Mouse (Mus musculus): Measurements from ENCODE around the gene Pibf1. TPM values are rescaled to one million over a fixed set of nuclear protein-coding genes. Genes with fewer than 3 reads are reported as not detected.

Gene Pibf1
- polyA plus RNA-seq, 1 experiment from 2014 or later: 15.9 TPM

GRCm38 (mm10) chr14:99108762-99109161, 9.5 kb downstream of the Pibf1 start:
- ATAC-seq (ENCODE audit: insufficient number of reproducible peaks, low FRiP score, low TSS enrichment, low read depth): no peak
- no peak overlapping the region for H3K4me3 ChIP-seq
- no peaks in the 10 kb centered on the region for H3K4me1 ChIP-seq
- no peak overlapping the region for H3K9ac ChIP-seq
- H3K36me3 ChIP-seq: peaks cover 67% of the 10 kb centered on the region
- H3K4me2 ChIP-seq: no peak overlapping the region
- no peaks in the 10 kb centered on the region for H3K9me3 ChIP-seq
- no peak overlapping the region for H3K27ac ChIP-seq
- 86% methylated on average over 6 of the region's 6 CpGs for WGBS
- no peaks in the 10 kb centered on the region for H3K27me3 ChIP-seq

GRCm38 (mm10) chr14:99117576-99117975, 18.4 kb downstream of the Pibf1 start:
- no peak overlapping the region for H3K9ac ChIP-seq
- ATAC-seq (ENCODE audit: insufficient number of reproducible peaks, low FRiP score, low TSS enrichment, low read depth): no peak
- H3K36me3 ChIP-seq: peaks cover 34% of the 10 kb centered on the region
- 76% methylated on average over 4 of the region's 4 CpGs for WGBS
- H3K27me3 ChIP-seq: no peaks in the 10 kb centered on the region
- no peaks in the 10 kb centered on the region for H3K4me1 ChIP-seq
- H3K4me3 ChIP-seq: no peak overlapping the region
- H3K4me2 ChIP-seq: no peak overlapping the region
- H3K27ac ChIP-seq: no peak overlapping the region
- H3K9me3 ChIP-seq: no peaks in the 10 kb centered on the region

DNA sequence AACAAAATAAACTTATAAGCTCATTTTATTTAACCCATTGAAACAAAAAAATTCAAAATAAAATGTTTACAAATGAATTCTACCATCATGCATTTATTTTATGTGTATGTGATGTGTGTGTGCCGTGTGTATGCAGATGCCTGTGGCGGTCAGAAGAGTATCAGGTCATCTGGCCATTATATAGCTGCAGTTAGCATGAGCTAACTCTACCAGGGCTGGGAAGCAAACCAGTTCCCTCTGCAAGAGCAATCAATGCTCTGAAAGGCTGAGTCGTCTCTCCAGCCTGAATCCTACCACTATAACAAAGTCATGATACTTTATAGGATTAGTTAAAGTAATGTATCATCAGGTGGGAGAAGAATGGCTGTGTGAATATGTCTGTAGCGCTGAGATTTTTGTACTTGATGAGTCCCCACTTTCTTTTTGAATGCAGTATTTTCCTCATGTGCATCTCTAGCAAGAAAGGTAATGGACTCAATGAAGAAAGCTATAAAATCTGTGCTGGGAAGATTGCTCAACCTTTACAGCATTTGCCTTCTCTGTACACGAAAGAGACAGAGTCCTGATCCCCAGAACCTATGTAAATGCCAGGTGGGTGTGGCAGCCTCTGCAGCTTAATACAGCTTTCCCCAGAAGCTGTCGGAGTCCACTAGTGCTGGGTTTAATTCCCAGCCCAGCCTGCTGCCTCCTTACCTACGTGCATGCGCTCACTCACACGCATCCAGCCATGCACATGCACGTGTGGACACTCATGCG, 22.5 kb downstream of the Pibf1 start:
- H3K27me3 ChIP-seq: no peaks in the 10 kb centered on the region
- peaks cover 24% of the 10 kb centered on the region for H3K36me3 ChIP-seq
- H3K4me3 ChIP-seq: no peak overlapping the region
- ATAC-seq (ENCODE audit: insufficient number of reproducible peaks, low FRiP score, low TSS enrichment, low read depth): no peak
- H3K4me2 ChIP-seq: no peak overlapping the region
- H3K9me3 ChIP-seq: no peaks in the 10 kb centered on the region
- H3K9ac ChIP-seq: no peak overlapping the region
- 82% methylated on average over 11 of the region's 11 CpGs for WGBS
- no peak overlapping the region for H3K27ac ChIP-seq
- no peaks in the 10 kb centered on the region for H3K4me1 ChIP-seq

DNA sequence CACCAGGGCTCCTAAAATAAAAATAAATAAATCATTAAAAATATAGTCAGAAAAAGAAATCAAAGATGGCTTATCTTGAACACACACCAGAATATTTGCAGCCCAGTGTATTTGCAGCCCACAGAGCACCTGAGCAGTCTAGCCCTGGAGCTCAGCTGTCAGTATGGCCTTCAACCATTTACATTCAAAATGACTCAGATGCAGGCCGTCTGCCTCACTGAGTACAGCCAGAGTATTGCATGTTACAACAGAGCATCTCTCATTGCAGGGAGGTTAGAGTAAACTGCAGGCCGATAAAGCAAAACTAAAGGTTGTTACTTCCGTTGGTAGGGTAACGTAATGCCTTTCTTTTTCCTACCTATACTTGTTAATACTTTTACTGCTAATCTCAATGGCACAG, 24.9 kb downstream of the Pibf1 start:
- H3K36me3 ChIP-seq: peaks cover 19% of the 10 kb centered on the region
- 80% methylated on average over 4 of the region's 4 CpGs for WGBS
- no peaks in the 10 kb centered on the region for H3K4me1 ChIP-seq
- ATAC-seq (ENCODE audit: insufficient number of reproducible peaks, low FRiP score, low TSS enrichment, low read depth): no peak
- H3K4me3 ChIP-seq: no peak overlapping the region
- H3K9ac ChIP-seq: no peak overlapping the region
- H3K9me3 ChIP-seq: no peaks in the 10 kb centered on the region
- no peaks in the 10 kb centered on the region for H3K27me3 ChIP-seq
- H3K27ac ChIP-seq: no peak overlapping the region
- H3K4me2 ChIP-seq: no peak overlapping the region

DNA sequence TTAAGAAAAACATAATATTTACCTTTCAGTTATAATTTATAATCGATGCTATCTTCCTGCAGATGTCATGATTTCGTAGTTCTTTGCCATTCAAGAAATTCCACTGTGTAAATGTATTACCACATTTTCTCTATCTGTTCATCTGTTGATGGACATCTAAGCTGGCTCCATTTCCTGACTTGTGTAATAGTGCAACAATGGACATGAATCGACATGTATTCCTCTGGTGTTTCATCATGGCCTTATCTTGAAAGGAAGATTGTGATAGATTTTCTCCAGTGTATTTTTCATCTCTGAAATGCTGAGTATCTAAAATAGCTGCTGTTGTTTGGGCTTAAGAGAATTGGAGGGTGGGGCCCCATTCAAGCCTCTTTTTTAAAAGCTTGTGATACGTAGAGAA, 27.5 kb downstream of the Pibf1 start:
- Histone ChIP-seq H3K9me3 (no peaks in the 10 kb centered on the region), H3K36me3 (peaks cover 19% of the 10 kb centered on the region; the same call in 1 of the 2 replicates), H3K27me3 (no peaks in the 10 kb centered on the region), H3K9ac (no peak overlapping the region), H3K4me3 (no peak overlapping the region), H3K27ac (no peak overlapping the region), H3K4me2 (no peak overlapping the region), H3K4me1 (no peaks in the 10 kb centered on the region)
- 78% methylated on average over 4 of the region's 4 CpGs for WGBS
- no peak for ATAC-seq (ENCODE audit: insufficient number of reproducible peaks, low FRiP score, low TSS enrichment, low read depth)

GRCm38 (mm10) chr14:99127509-99127908, 28.3 kb downstream of the Pibf1 start:
- Histone ChIP-seq H3K9me3 (no peaks in the 10 kb centered on the region), H3K27ac (no peak overlapping the region), H3K9ac (no peak overlapping the region), H3K27me3 (no peaks in the 10 kb centered on the region), H3K4me2 (no peak overlapping the region), H3K4me3 (no peak overlapping the region), H3K4me1 (no peaks in the 10 kb centered on the region), H3K36me3 (peaks cover 15% of the 10 kb centered on the region; the same call in 1 of the 2 replicates)
- no peak for ATAC-seq (ENCODE audit: insufficient number of reproducible peaks, low FRiP score, low TSS enrichment, low read depth)
- 81% methylated on average over 1 of the region's 1 CpGs for WGBS

- Histone ChIP-seq H3K27ac (no peak overlapping the region), H3K4me3 (no peak overlapping the region), H3K27me3 (no peaks in the 10 kb centered on the region), H3K4me1 (no peaks in the 10 kb centered on the region), H3K9me3 (no peaks in the 10 kb centered on the region), H3K36me3 (peaks cover 13% of the 10 kb centered on the region; the same call in 1 of the 2 replicates), H3K4me2 (no peak overlapping the region), H3K9ac (no peak overlapping the region)
- 88% methylated on average over 2 of the region's 2 CpGs for WGBS
- ATAC-seq (ENCODE audit: insufficient number of reproducible peaks, low FRiP score, low TSS enrichment, low read depth): no peak
Measured at GRCm38 (mm10) chr14:99129050-99129449, 29.8 kb downstream of the Pibf1 start.

DNA sequence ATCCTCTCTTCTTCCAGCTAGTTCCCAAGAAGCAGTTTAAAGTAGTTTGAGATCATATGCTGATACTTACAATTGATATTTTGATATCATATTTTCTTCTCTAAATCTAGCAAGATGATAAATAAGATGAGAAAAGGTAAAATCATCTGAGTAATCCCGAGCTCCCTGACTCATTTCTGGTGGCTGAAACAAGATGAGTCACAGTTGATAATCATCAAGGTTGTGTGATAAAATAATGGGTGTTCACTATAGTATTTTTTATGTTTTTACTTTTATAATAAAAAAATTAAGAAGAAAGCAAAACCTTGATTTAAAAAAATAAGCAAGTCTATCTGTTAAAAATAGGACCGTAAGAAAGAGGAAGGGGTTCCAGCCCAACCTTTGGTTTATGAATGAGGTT, 34.8 kb downstream of the Pibf1 start:
- no peak for ATAC-seq (ENCODE audit: insufficient number of reproducible peaks, low FRiP score, low TSS enrichment, low read depth)
- 90% methylated on average over 2 of the region's 2 CpGs for WGBS
- H3K4me1 ChIP-seq: no peaks in the 10 kb centered on the region

GRCm38 (mm10) chr14:99135761-99136160, 36.5 kb downstream of the Pibf1 start:
- H3K4me1 ChIP-seq: no peaks in the 10 kb centered on the region
- 83% methylated on average over 9 of the region's 9 CpGs for WGBS
- H3K27ac ChIP-seq: no peak overlapping the region
- H3K27me3 ChIP-seq: no peaks in the 10 kb centered on the region
- peaks cover 20% of the 10 kb centered on the region for H3K36me3 ChIP-seq
- H3K4me2 ChIP-seq: no peak overlapping the region
- no peak overlapping the region for H3K4me3 ChIP-seq
- H3K9me3 ChIP-seq: no peaks in the 10 kb centered on the region
- H3K9ac ChIP-seq: no peak overlapping the region
- ATAC-seq (ENCODE audit: insufficient number of reproducible peaks, low FRiP score, low TSS enrichment, low read depth): no peak

More for the DNA sequence above, 34.8 kb downstream of the Pibf1 start:
- Histone ChIP-seq H3K36me3 (peaks cover 22% of the 10 kb centered on the region), H3K27ac (no peak overlapping the region), H3K9ac (no peak overlapping the region), H3K27me3 (no peaks in the 10 kb centered on the region), H3K4me3 (no peak overlapping the region), H3K4me2 (no peak overlapping the region), H3K9me3 (no peaks in the 10 kb centered on the region)

DNA sequence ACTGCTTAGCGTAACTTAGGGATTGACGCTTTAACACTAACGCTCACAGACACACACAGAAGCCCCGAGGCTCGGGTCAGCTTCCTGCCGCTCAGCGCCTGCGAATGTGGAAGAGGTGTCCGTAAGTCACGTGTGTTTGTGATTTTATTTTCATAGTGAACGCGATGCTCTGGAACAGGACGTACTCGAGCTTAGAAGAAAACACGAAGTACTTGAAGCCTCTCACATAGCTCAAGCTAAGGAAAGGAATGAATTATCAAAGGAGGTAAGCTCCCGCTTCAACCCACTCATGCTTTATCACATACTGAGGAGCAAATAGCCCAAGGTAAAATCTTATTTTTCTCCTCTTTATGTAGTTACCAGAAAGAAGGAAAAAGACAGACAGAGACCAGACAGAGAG, 37.1 kb downstream of the Pibf1 start:
- ATAC-seq (ENCODE audit: insufficient number of reproducible peaks, low FRiP score, low TSS enrichment, low read depth): no peak
- Histone ChIP-seq H3K9me3 (no peaks in the 10 kb centered on the region), H3K9ac (no peak overlapping the region), H3K27ac (no peak overlapping the region), H3K27me3 (no peaks in the 10 kb centered on the region), H3K4me3 (no peak overlapping the region), H3K36me3 (peaks cover 16% of the 10 kb centered on the region), H3K4me2 (no peak overlapping the region), H3K4me1 (no peaks in the 10 kb centered on the region)
- 82% methylated on average over 16 of the region's 16 CpGs for WGBS

- Histone ChIP-seq H3K9me3 (no peaks in the 10 kb centered on the region), H3K27me3 (no peaks in the 10 kb centered on the region), H3K9ac (no peak overlapping the region), H3K4me2 (no peak overlapping the region), H3K36me3 (peaks cover 16% of the 10 kb centered on the region), H3K4me3 (no peak overlapping the region), H3K27ac (no peak overlapping the region), H3K4me1 (0 out of 2 replicates have a peak, but pooled peaks cover 3% of the 10 kb centered on the region)
- 89% methylated on average over 2 of the region's 2 CpGs for WGBS
- ATAC-seq (ENCODE audit: insufficient number of reproducible peaks, low FRiP score, low TSS enrichment, low read depth): no peak
Measured at GRCm38 (mm10) chr14:99140036-99140435, 40.8 kb downstream of the Pibf1 start.

DNA sequence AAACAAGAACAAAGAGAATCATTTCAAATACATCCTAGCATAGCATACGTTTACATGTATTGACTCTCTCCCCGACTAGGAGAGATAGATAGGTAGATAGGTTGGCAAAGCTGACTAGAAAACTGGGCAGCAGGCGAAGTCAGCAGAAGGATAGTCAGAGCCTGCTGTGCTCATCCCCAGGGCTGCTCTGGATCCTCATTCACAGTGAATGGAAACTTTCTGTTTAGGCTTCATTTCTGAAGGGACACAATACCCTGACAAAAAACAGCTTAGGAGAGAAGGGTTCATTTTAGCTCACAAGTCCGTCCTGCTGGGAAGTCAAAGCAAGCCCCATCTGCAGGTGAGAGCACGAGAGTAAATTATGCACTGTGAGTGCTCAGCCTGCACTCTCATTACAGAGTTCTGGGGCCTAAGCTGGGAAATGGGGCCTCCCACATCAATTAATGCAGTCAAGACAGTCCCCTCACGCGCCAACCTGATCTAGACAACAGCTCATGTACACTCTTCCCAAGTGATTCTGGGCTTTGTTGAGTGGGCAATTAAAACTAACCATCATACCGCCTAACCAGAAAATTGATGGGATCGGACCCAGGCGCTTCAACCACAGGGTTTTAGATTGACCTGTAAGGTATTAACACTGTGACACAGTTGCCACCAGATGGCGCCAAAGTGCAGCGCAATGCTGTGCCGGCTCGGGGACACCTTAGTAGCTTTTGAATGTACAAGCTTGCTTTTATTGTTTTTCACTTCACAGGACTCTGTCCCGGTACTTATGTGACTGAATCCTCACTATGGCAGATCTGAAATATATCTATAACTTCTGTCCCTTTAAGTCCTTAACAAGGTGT, 42.8 kb downstream of the Pibf1 start:
- no peak overlapping the region for H3K9ac ChIP-seq
- H3K36me3 ChIP-seq: peaks cover 5% of the 10 kb centered on the region
- H3K27me3 ChIP-seq: no peaks in the 10 kb centered on the region
- no peaks in the 10 kb centered on the region for H3K9me3 ChIP-seq
- 0 out of 2 replicates have a peak, but pooled peaks have one; percentile 63 for ATAC-seq (ENCODE audit: insufficient number of reproducible peaks, low FRiP score, low TSS enrichment, low read depth)
- H3K4me1 ChIP-seq: 0 out of 2 replicates have a peak, but pooled peaks cover 3% of the 10 kb centered on the region
- H3K4me3 ChIP-seq: no peak overlapping the region
- no peak overlapping the region for H3K27ac ChIP-seq
- WGBS: 26% methylated on average over 15 of the region's 15 CpGs
- no peak overlapping the region for H3K4me2 ChIP-seq
